Mouse (Mus musculus) testis, adult 2 months (tissue): ENCODE results near the gene Agbl3.

Source experiments
- CTCF ChIP-seq: fragments of 200-500 bp; IDR thresholded peaks from 2 replicates; pipeline ENCODE4 v1.5.1; 2012; ENCODE audit warnings: low read depth, mild to moderate bottlenecking, inconsistent platforms, low read length, moderate library complexity; ENCODE audit not compliant: control insufficient read depth, insufficient read depth, insufficient replicate concordance
- POLR2A ChIP-seq: fragments of 200-500 bp; IDR thresholded peaks from 2 replicates; pipeline ENCODE4 v1.6.1; 2012; ENCODE audit warnings: low read depth, mild to moderate bottlenecking, inconsistent platforms, low read length, moderate library complexity; ENCODE audit not compliant: control insufficient read depth

GRCm38 (mm10) chr6:34754448-34754847, 25.8 kb upstream of the Agbl3 start:
- TF ChIP-seq CTCF (no peak), POLR2A (no peak)
